10 mouse cellular contexts compared by ENCODE assay signal in the genomic region with DNA sequence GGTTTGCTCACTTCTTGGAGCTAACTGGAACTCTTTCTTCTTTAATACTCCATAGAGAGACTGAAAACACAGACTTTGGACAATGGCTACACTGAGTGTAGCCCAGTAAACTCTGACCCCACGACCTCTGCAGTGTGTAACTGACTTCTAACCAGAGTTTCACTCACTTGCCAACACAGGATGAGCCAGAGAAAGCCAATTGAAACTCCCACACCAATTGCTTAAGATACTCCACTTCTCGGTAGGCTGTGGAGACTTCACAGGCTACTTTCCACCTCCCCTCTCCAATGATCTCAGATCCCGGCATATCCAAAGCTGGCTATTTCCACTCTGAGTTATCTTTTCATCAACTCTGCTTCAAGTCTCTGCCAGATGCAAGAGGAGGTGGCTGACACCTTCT. TPM values are rescaled to one million over a fixed set of nuclear protein-coding genes. Genes with fewer than 3 reads are reported as not detected.
DNase-seq lines count a peak whose midpoint lies in the region; ATAC-seq and TF ChIP-seq lines count a peak whose summit lies in the region.
"Had no signal": no experiment of that assay in that cellular context is flagged by ENCODE, and none has a peak within 500 bp of the region (broad histone marks: within the 10 kb centered on the region; RNA-seq: fewer than 3 reads in every experiment).

No protein-coding gene starts in this region.

- no peak overlapping the region for H3K9ac ChIP-seq in liver, embryonic 13.5 days
- H3K9ac ChIP-seq in liver, embryonic 12.5 days, result no peak overlapping the region
- no peak overlapping the region for H3K9ac ChIP-seq in embryonic facial prominence, embryonic 14.5 days (ENCODE audit: low read depth, low read length)
- H3K9ac ChIP-seq in kidney, postnatal 0 days (ENCODE audit: low read depth, low read length), result no peak overlapping the region
- H3K9ac ChIP-seq in midbrain, postnatal 0 days (replicated peaks; ENCODE audit: low read length, poor library complexity, severe bottlenecking), result no peak overlapping the region

- ATAC-seq in liver, embryonic 13.5 days (ENCODE audit: low read depth), result peak; percentile 58; the same call in 1 of the 2 replicates
- no peak; the same call in 1 of the 2 replicates for ATAC-seq in liver, embryonic 12.5 days
- ATAC-seq in embryonic facial prominence, embryonic 14.5 days (ENCODE audit: low read depth), result no peak
- ATAC-seq in kidney, postnatal 0 days (replicated peaks; ENCODE audit: low FRiP score, low read depth), result no peak; the same call in 1 of the 2 replicates
- ATAC-seq in midbrain, postnatal 0 days (ENCODE audit: low FRiP score), result no peak
- ATAC-seq: intestine, embryonic 16.5 days had no signal

- no peak overlapping the region for H3K4me2 ChIP-seq in liver, embryonic 13.5 days
- H3K4me2 ChIP-seq in liver, embryonic 12.5 days, result no peak overlapping the region
- no peak overlapping the region for H3K4me2 ChIP-seq in embryonic facial prominence, embryonic 14.5 days (ENCODE audit: low read depth, low read length)
- no peak overlapping the region for H3K4me2 ChIP-seq in kidney, postnatal 0 days (ENCODE audit: low read length)
- no peak overlapping the region for H3K4me2 ChIP-seq in midbrain, postnatal 0 days (ENCODE audit: low read depth, low read length, poor library complexity, severe bottlenecking)

- no peak for TF ChIP-seq CTCF in kidney, postnatal 0 days (IDR thresholded peaks at IDR 0.05; ENCODE audit: low read depth)
- TF ChIP-seq CTCF in midbrain, postnatal 0 days (IDR thresholded peaks at IDR 0.05), result no peak

- H3K36me3 ChIP-seq in liver, embryonic 13.5 days, result no peaks in the 10 kb centered on the region
- no peaks in the 10 kb centered on the region for H3K36me3 ChIP-seq in liver, embryonic 12.5 days
- no peaks in the 10 kb centered on the region for H3K36me3 ChIP-seq in embryonic facial prominence, embryonic 14.5 days (ENCODE audit: control insufficient read depth, insufficient read depth, low read length)
- no peaks in the 10 kb centered on the region for H3K36me3 ChIP-seq in kidney, postnatal 0 days (ENCODE audit: insufficient read depth, low read length)
- no peaks in the 10 kb centered on the region for H3K36me3 ChIP-seq in midbrain, postnatal 0 days (ENCODE audit: insufficient read depth, low read length)
- H3K36me3 ChIP-seq: midbrain, embryonic 10.5 days had no signal

- DNase-seq in liver, embryonic 13.5 days, result no peak
- peak; percentile 20 for DNase-seq in embryonic facial prominence, embryonic 14.5 days (ENCODE audit: low spot score)
- peak; percentile 36 for DNase-seq in kidney, postnatal 0 days (ENCODE audit: low spot score)
- peak; percentile 47 for DNase-seq in yolk sac, embryonic 10.5 days (ENCODE audit: low spot score)
- DNase-seq in midbrain, postnatal 0 days (ENCODE audit: low spot score), result no peak
- DNase-seq in retina, embryonic 14.5 days (ENCODE audit: low spot score), result no peak
- DNase-seq: cerebellum, postnatal 25 days had no signal

- H3K9me3 ChIP-seq in liver, embryonic 13.5 days (replicated peaks), result no peaks in the 10 kb centered on the region
- H3K9me3 ChIP-seq in liver, embryonic 12.5 days (replicated peaks), result no peaks in the 10 kb centered on the region
- H3K9me3 ChIP-seq in embryonic facial prominence, embryonic 14.5 days (ENCODE audit: control insufficient read depth, low read length), result no peaks in the 10 kb centered on the region
- H3K9me3 ChIP-seq in kidney, postnatal 0 days (replicated peaks; ENCODE audit: low read length), result no peaks in the 10 kb centered on the region
- no peaks in the 10 kb centered on the region for H3K9me3 ChIP-seq in midbrain, postnatal 0 days (ENCODE audit: low read length)
- H3K9me3 ChIP-seq: midbrain, embryonic 10.5 days had no signal

- WGBS in liver, embryonic 13.5 days (ENCODE audit: insufficient replicate concordance), result 40% methylated on average over 3 of the region's 3 CpGs
- WGBS in liver, embryonic 12.5 days (ENCODE audit: insufficient replicate concordance), result 37% methylated on average over 3 of the region's 3 CpGs
- 29% methylated on average over 3 of the region's 3 CpGs for WGBS in embryonic facial prominence, embryonic 14.5 days
- WGBS in kidney, postnatal 0 days, result 15% methylated on average over 3 of the region's 3 CpGs
- 55% methylated on average over 3 of the region's 3 CpGs for WGBS in midbrain, postnatal 0 days

- H3K27ac ChIP-seq in liver, embryonic 13.5 days, result peak overlapping the region; percentile 18; the same call in 1 of the 2 replicates
- H3K27ac ChIP-seq in liver, embryonic 12.5 days, result no peak overlapping the region
- H3K27ac ChIP-seq in embryonic facial prominence, embryonic 14.5 days (replicated peaks; ENCODE audit: low read depth, low read length), result peak overlapping the region; percentile 78
- H3K27ac ChIP-seq in kidney, postnatal 0 days, result peak overlapping the region; percentile 82
- H3K27ac ChIP-seq in midbrain, postnatal 0 days (ENCODE audit: low read depth, low read length), result no peak overlapping the region
- H3K27ac ChIP-seq: midbrain, embryonic 10.5 days had no signal

- no peaks in the 10 kb centered on the region for H3K27me3 ChIP-seq in liver, embryonic 13.5 days
- H3K27me3 ChIP-seq in liver, embryonic 12.5 days (replicated peaks), result peaks cover 7% of the 10 kb centered on the region; the same call in 1 of the 2 replicates
- H3K27me3 ChIP-seq in embryonic facial prominence, embryonic 14.5 days (replicated peaks; ENCODE audit: control insufficient read depth, insufficient read depth, low read length), result no peaks in the 10 kb centered on the region
- H3K27me3 ChIP-seq in kidney, postnatal 0 days (ENCODE audit: insufficient read depth, low read length), result no peaks in the 10 kb centered on the region
- H3K27me3 ChIP-seq in midbrain, postnatal 0 days (ENCODE audit: insufficient read depth, low read length), result no peaks in the 10 kb centered on the region

- 0 out of 2 replicates have a peak, but pooled peaks cover 4% of the 10 kb centered on the region for H3K4me1 ChIP-seq in liver, embryonic 13.5 days (replicated peaks)
- peaks cover 6% of the 10 kb centered on the region; the same call in 1 of the 2 replicates for H3K4me1 ChIP-seq in liver, embryonic 12.5 days
- peaks cover 14% of the 10 kb centered on the region for H3K4me1 ChIP-seq in embryonic facial prominence, embryonic 14.5 days (ENCODE audit: control insufficient read depth, insufficient read depth, low read length)
- peaks cover 15% of the 10 kb centered on the region for H3K4me1 ChIP-seq in kidney, postnatal 0 days (replicated peaks; ENCODE audit: insufficient read depth, low read length)
- H3K4me1 ChIP-seq in midbrain, postnatal 0 days (ENCODE audit: insufficient read depth, low read length), result no peaks in the 10 kb centered on the region

- H3K4me3 ChIP-seq in liver, embryonic 13.5 days (replicated peaks), result no peak overlapping the region
- H3K4me3 ChIP-seq in liver, embryonic 12.5 days, result no peak overlapping the region
- no peak overlapping the region for H3K4me3 ChIP-seq in embryonic facial prominence, embryonic 14.5 days (ENCODE audit: low read depth, low read length)
- H3K4me3 ChIP-seq in kidney, postnatal 0 days (replicated peaks; ENCODE audit: low read depth, low read length), result no peak overlapping the region
- no peak overlapping the region for H3K4me3 ChIP-seq in midbrain, postnatal 0 days (ENCODE audit: low read depth, low read length)
- H3K4me3 ChIP-seq: midbrain, embryonic 10.5 days had no signal

RNA-seq across cellular contexts. Expression of gene Mansc1, which starts 30.5 kb away (rescaled TPM):
- polyA plus RNA-seq in liver, embryonic 13.5 days (2015; fragmentation: Nextera tagmentation; extraction: Ambion mirVana), result 0.54 and 0.64 TPM in 2 replicates
- polyA plus RNA-seq in liver, embryonic 12.5 days (2016; fragmentation: Nextera tagmentation; extraction: Ambion mirVana), result 0.74 and 0.85 TPM in 2 replicates
- 1.9 and 2.1 TPM in 2 replicates for polyA plus RNA-seq in embryonic facial prominence, embryonic 14.5 days (2014; fragmentation: Nextera tagmentation; extraction: Ambion mirVana)
- polyA plus RNA-seq in kidney, postnatal 0 days (2015; fragmentation: Nextera tagmentation; extraction: Ambion mirVana), result 13.3 and 13.5 TPM in 2 replicates
- total RNA-seq in midbrain, postnatal 0 days (2014; rRNA removed), result 2.0 and 2.8 TPM in 2 replicates
- 1.6 and 1.7 TPM in 2 replicates for polyA plus RNA-seq in midbrain, postnatal 0 days (2015; fragmentation: Nextera tagmentation; extraction: Ambion mirVana)

RNA-seq across cellular contexts. Expression of gene Lrp6, which starts 35.0 kb away (rescaled TPM):
- 6.8 and 8.7 TPM in 2 replicates for polyA plus RNA-seq in liver, embryonic 13.5 days (2015; fragmentation: Nextera tagmentation; extraction: Ambion mirVana)
- 12.6 and 13.1 TPM in 2 replicates for polyA plus RNA-seq in liver, embryonic 12.5 days (2016; fragmentation: Nextera tagmentation; extraction: Ambion mirVana)
- polyA plus RNA-seq in embryonic facial prominence, embryonic 14.5 days (2014; fragmentation: Nextera tagmentation; extraction: Ambion mirVana), result 38.7 and 39.8 TPM in 2 replicates
- polyA plus RNA-seq in kidney, postnatal 0 days (2015; fragmentation: Nextera tagmentation; extraction: Ambion mirVana), result 32.4 and 35.3 TPM in 2 replicates
- 26.3 and 35.5 TPM in 2 replicates for total RNA-seq in midbrain, postnatal 0 days (2014; rRNA removed)
- polyA plus RNA-seq in midbrain, postnatal 0 days (2015; fragmentation: Nextera tagmentation; extraction: Ambion mirVana), result 11.1 and 14.7 TPM in 2 replicates

RNA-seq across cellular contexts. Expression of gene Borcs5, which starts 37.5 kb away (rescaled TPM):
- 11.3 and 11.9 TPM in 2 replicates for polyA plus RNA-seq in liver, embryonic 13.5 days (2015; fragmentation: Nextera tagmentation; extraction: Ambion mirVana)
- 13.5 and 14.1 TPM in 2 replicates for polyA plus RNA-seq in liver, embryonic 12.5 days (2016; fragmentation: Nextera tagmentation; extraction: Ambion mirVana)
- polyA plus RNA-seq in embryonic facial prominence, embryonic 14.5 days (2014; fragmentation: Nextera tagmentation; extraction: Ambion mirVana), result 18.0 and 20.2 TPM in 2 replicates
- polyA plus RNA-seq in kidney, postnatal 0 days (2015; fragmentation: Nextera tagmentation; extraction: Ambion mirVana), result 20.0 and 20.1 TPM in 2 replicates
- 56.0 and 59.0 TPM in 2 replicates for total RNA-seq in midbrain, postnatal 0 days (2014; rRNA removed)
- 39.6 and 42.7 TPM in 2 replicates for polyA plus RNA-seq in midbrain, postnatal 0 days (2015; fragmentation: Nextera tagmentation; extraction: Ambion mirVana)

Comparison
In these comparisons a context has a peak if more than half of its experiments do, and no peak if none do; other contexts are left out.
1. H3K27ac ChIP-seq: peak in liver, embryonic 13.5 days (single experiment), embryonic facial prominence, embryonic 14.5 days (single experiment) and kidney, postnatal 0 days (single experiment); none in liver, embryonic 12.5 days (single experiment) and midbrain, postnatal 0 days (single experiment).
2. DNase-seq: peak in embryonic facial prominence, embryonic 14.5 days (single experiment), kidney, postnatal 0 days (single experiment) and yolk sac, embryonic 10.5 days (single experiment); none in liver, embryonic 13.5 days (single experiment), midbrain, postnatal 0 days (single experiment) and retina, embryonic 14.5 days (single experiment).